Mouse (Mus musculus): ENCODE data around the gene Nup93.
A peak's percentile ranks its signal among the peaks of the same experiment; 100 is the strongest.

DNA sequence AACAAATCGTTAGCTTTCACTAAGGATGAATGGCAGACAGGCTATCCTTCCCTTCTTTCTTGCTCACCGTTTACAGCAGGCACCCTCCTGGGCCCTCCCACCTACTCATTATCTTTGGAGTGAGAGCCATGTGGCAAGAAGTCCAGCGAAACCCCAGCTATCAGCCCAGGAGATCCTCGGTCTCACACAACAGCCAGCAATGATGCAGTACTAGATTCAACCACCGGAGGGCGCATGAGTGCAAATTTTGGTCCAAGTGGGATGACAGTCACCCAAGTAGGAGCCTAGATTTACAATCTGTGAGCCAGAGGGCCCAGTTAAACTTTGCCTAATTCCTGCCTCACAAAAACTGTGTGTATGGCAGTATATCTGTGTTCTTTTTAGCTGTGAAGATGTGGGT, 47.1 kb upstream of the Nup93 start:
- TF ChIP-seq USF1 (IDR thresholded peaks at IDR 0.05; ENCODE audit: low read depth) (no peak), CTCF (IDR thresholded peaks at IDR 0.05; ENCODE audit: control insufficient read depth, insufficient read depth, insufficient read length) (peak; percentile 69), MYOD1 (IDR thresholded peaks at IDR 0.05; ENCODE audit: control insufficient read depth, insufficient read length, low read depth) (no peak)
